Mouse (Mus musculus) skeletal muscle tissue, adult 2 months (tissue): ENCODE results near the gene Scyl2.

Experiments
- DNase-seq: peaks from one replicate; pipeline ENCODE4 v3.0.0-alpha.2; 2012; ENCODE audit warnings: low read depth, low spot score

Scyl2 gene

GRCm38 (mm10) chr10:89597275-89597674, 88.8 kb downstream of the Scyl2 start:
- DNase-seq = no peak

DNA sequence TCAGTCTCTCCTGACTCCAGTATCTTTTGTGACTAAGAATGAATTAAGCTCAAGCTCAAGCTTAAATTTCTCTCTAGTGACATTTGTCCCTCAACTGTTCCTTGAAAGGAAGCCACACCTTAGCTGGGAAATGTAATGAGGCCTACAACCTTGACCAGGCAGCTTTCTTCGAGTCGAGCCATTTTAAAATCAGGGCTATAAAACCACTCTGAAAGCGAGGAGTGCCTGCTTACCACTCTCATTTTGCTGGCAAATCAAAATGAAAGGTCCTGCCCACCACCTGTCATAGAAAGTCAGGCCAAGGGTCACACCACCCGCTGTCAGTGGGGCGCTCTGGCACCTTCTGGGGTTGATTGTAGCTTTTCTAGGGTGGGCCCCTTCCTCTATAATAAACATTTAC, 90.2 kb downstream of the Scyl2 start:
- no peak for DNase-seq

DNA sequence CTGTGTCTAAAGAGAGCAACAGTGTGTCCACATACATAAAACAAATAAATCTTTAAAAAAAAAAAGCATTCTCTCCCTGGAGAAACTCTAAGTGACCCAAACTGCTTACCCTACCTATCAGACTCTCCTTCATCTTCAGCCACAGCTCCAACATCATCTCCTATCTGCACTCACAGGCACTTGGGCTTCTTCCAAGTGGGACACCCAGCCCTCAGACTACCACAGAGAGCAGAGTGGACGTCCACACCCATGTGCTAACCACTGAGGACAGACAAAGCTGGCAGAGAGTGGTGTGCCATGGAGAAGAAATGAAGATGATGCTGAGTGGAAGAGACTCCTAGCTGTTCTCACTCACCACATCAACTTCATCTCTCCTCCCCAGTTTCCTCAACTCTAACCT, 90.6 kb downstream of the Scyl2 start:
- no peak for DNase-seq

- no peak for DNase-seq
These were observed 91.8 kb downstream of the Scyl2 start for GRCm38 (mm10) chr10:89594309-89594708.

DNA sequence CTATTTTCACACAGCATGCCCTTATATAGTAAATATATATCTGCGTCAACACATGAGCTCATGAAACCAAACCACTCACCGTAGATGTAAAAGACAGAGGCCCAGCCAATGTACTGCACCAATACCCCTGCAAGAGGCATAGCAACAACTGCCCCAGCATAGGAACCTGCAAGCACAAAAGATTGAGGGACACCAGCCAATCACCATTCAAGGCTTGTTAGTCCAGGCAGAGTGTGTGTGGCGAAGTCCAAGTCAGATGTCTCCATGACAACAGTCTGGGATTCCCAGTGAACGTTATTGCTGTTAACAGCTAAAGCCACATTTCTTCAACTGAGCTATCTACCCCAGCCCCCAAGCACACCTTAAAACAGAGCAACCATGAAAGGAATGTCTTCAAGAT, 93.3 kb downstream of the Scyl2 start:
- DNase-seq = no peak

DNA sequence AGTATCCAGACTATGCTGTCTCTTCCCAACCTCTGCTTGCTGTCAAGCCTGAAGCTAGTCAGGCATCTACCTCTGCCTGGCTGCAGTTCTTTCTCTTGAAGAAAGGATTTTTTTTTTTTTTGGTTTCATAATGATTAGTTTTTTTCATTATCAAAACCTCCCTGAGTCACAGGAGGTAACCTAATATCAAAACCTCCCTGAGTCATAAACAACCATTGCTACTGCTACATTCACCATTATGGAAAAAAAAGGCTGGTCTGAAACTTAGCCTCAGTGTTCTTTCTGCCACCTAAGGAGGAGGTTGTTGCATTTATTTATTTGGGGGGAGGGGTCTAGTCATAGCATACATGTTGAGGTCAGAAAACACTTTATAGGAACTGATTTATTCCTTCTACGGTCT, 96.2 kb downstream of the Scyl2 start:
- no peak for DNase-seq
